Mouse (Mus musculus) T-helper 17 cell (primary cell): ENCODE measurements at regions not wholly inside any gene's neighbourhood (a gene's known extent, or its start where the extent isn't known, plus 50 kb on each side); places are given as distances from the start of the nearest gene placed in this dataset.

Experiments used
- in situ Hi-C, 2 experiments: fragments of 300-600 bp; cut with MboI, MseI; formaldehyde crosslinking; loops; 1 replicate in 1 of 2; 2 replicates in 1 of 2; pipeline ENCODE4 v1.15.1; 2025; ENCODE audit warnings: high pct_unique_total_duplicates in 2 of 2

DNA sequence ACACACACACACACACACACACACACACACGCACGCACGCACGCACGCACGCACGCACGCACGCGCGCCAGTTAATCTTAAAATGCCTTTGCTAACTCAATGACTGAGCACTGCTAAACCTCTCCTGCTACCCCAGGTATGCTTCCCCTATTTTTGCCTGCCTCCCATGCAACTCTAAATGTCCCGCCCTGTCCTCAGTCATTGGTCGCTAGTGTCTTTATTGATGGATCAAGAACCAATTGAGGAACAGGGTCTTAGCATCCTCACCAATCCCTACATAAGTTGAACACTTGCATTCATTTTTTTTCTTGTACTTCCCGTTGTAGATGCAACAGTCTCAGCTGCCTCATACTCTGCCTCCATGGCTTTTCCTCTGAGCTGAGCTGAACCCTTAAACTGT is 72.2 kb upstream of the Ankrd55 start:
- in situ Hi-C loops = no loop called here

DNA sequence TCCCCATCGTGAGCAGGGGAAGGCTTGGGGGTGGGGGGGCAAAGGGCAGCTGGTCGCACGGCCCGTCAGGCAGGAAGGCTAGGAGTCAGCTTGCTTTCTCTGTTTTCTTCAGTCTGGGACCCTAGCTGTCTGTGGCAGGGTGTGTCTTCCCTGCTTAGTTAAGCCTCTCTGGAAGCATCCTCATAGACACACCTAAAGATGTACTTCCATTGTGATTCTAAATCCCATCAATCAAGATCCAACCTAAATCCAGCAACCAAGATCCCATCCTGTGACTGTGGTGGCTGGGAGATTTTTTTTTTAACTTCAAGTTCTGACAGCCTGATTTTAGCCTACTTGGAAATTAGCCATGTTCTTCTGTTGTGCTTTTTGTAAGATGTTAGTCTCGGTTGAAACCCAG is 69.9 kb upstream of the Ankrd55 start:
- in situ Hi-C loops = no loop called here

- in situ Hi-C loops = no loop called here
These were observed 68.1 kb upstream of the Ankrd55 start for GRCm38 (mm10) chr13:112220184-112220583.

DNA sequence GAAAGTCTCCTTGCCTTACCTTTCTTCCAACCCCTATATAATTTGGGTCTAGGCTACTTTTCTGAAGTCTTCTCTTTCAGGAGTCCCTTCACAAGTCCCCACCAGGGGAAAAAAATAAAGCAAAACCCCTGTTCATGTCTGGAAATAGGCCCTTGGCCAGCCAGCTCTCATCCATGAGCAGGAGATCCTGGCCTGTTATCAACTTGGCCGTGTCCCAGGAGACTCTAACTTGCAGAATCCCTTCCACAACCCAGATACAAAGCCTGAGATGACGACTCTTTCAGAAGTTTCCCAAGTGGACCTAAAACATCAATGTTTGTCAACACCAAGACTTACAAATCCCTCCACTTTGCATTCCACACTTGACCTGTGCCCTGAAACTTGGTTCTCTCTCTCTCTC is 64.6 kb upstream of the Ankrd55 start:
- in situ Hi-C loops = no loop called here

GRCm38 (mm10) chr13:112227766-112228165 is 60.5 kb upstream of the Ankrd55 start:
- in situ Hi-C loops = no loop called here

- in situ Hi-C loops = no loop called here
These were observed 59.4 kb upstream of the Ankrd55 start for GRCm38 (mm10) chr13:112228846-112229245.

DNA sequence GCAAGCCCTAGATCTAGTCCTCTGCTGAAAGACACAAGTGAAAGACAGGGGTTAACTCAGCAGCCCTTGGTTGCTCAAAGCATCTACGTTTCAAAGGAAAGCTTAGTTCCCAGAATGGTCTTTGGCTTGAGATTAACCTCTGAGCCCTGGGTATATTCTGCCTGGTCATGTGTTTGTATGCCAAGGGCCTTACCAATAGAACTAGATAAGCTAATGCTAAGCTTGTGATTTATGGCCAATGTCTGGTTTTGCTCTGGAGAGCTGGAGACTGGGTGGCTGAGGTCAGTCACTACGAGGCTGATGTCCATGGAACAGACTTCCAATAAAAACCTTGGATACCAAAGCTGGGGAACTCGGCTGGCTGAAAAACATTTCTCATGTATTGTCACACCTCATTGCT is 58.1 kb upstream of the Ankrd55 start:
- in situ Hi-C loops = no loop called here

- in situ Hi-C loops = no loop called here
These were observed 53.6 kb upstream of the Ankrd55 start for GRCm38 (mm10) chr13:112234695-112235094.

DNA sequence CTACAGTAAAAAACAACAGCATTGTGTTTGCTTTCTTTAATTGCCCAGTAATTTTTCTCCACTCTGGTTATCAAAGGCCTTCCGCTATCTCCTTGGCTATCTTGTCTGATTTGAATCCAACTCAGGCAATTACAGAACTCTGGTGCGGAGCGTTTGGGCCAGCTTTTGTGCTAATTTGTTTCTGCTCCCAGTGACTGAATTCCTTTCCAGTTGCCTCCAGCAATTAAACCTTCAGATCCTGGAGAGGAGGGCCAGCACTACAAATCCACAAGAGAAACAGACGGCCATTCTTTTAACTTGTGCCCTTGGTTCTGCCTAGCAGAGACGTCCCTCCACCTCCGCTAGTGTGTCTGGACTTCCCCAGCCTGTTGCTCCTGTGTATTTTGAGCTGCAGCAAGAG is 51.3 kb upstream of the Ankrd55 start:
- in situ Hi-C loops = no loop called here

DNA sequence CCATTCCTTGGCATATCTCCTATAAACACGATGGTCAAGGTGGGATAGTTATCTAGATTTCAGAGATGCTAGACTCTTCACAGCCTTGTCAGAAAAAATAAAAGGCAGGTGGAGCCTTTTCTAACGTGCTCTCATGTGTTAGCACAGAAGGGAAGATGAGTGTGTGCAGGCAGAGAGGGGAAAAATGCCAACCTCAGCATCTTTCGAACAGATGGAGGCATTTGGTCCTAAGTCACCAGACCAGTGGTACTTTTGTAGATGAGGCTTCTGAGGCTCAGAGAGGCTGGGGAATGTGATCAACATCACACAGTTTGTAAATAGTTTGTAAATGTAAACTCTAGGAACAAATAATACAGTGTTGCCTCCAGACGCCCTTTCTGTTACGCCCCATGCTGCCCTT is 50.9 kb upstream of the Ankrd55 start:
- in situ Hi-C loops = no loop called here

DNA sequence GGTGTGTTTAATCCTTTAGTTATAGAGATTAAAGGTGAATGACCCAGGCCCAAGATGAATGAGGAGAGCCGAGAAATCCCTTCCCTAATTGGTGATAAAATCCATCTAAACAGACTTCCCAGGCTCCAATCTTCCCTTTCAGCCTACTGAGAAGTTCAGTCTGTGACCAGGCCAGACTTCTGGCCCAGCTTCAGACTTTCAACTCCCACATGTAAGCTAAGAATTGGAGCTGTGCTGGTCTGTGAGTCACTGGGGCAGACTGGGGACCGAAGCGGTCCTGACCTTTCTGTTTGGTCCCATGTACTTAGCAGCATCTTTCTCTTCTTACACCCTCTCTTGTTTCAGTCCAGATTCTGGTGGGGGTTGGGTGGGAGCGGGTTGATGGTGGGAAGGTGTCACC is 50.3 kb upstream of the Ankrd55 start:
- in situ Hi-C loops = no loop called here
